Mouse (Mus musculus) ES-CJ7 (cell line): ENCODE data around the gene Vmac.

ENCODE experiments used
- DNase-seq: peaks from one replicate; pipeline ENCODE4 v3.0.0; 2011; ENCODE audit warnings: low read depth, low spot score

Gene Vmac

GRCm38 (mm10) chr17:56740118-56740787 is 22.4 kb upstream of the Vmac start:
- no peak for DNase-seq

DNA sequence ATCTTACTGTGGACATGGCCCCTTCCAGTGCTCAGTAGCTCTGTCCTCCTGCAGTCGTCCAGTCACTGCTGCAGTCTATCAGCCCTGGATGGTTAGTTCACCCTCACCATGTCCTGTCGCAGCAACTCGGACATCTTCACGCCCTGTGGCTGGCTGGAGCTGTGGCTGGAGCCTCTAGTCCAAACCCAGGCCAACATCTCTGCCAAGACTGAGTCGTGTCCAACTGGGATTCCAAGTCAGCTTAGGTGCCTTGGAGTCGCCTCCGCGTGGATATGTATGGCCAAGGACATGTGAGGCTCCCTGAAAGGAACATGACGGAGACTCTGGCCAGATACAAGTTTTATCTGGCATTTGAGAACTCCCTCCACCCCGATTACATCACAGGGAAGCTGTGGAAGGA is 20.4 kb upstream of the Vmac start:
- no peak for DNase-seq

GRCm38 (mm10) chr17:56736534-56736933 is 18.7 kb upstream of the Vmac start:
- peak; percentile 77 for DNase-seq

GRCm38 (mm10) chr17:56729656-56730055 is 11.8 kb upstream of the Vmac start:
- no peak for DNase-seq

DNA sequence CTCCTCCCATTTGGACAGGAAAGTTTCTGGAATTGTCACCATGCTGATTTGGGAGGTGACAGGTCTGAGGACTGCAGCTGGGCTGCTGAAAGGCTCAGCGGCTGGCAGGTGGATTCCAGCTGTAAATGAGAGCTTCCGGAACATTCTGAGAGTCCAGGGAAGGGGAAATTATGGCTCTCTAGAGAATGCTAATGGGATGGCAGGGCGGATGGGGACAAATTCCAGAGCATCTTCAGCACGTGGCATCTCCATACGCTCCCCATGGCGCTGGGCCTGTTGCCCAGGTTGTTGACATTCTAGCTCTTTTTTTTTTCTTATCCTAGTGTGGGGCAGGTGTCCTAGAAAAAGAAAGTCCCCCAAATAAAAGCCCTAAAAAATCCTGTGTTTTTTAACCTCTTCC is 11.3 kb upstream of the Vmac start:
- no peak for DNase-seq

GRCm38 (mm10) chr17:56728117-56728516 is 10.3 kb upstream of the Vmac start:
- DNase-seq: no peak

- peak; percentile 80 for DNase-seq
Observed at GRCm38 (mm10) chr17:56727659-56728058, 9.8 kb upstream of the Vmac start.

GRCm38 (mm10) chr17:56727029-56727649 is 9.3 kb upstream of the Vmac start:
- no peak for DNase-seq

GRCm38 (mm10) chr17:56723419-56724161 is 5.8 kb upstream of the Vmac start:
- peak; percentile 42 for DNase-seq

- no peak for DNase-seq
Observed at GRCm38 (mm10) chr17:56722441-56722840, 4.6 kb upstream of the Vmac start.

DNA sequence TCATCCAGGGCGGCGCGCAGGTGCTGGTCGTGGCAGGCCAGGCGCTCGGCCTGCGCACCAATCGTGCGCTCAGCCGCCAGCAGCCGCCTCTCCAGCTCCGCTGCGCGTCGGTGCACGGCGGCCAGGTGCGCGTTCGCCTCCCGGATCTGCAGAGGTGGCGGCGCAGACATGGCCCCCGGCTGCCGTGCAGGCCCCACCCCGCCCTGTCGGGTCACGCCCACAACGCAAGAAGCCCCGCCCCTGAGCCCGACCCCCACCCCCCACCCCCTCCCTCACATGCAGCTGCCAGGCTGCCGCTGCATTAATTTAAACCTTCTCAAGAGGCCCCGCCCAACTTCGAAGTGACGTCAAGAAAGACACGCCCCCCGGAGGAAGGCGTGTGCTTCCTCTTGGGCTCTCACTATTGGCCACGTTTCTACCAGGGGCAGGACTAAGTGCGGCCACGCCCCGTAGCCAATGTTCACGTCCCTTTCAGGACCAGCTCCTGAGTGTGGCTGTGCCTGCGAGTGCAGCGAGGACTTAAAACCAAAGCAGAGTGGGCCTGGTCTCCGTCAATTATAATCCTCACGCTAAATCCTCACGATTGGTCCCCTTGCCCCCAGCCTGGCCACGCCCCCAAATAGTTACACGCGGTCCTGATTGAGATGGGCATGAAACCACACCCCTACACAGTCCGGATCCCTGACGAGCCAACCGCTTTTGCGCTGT is 1.0 kb downstream of the Vmac start:
- peak; percentile 99 for DNase-seq

GRCm38 (mm10) chr17:56715914-56716654 is 1.7 kb downstream of the Vmac start:
- DNase-seq: peak; percentile 21

DNA sequence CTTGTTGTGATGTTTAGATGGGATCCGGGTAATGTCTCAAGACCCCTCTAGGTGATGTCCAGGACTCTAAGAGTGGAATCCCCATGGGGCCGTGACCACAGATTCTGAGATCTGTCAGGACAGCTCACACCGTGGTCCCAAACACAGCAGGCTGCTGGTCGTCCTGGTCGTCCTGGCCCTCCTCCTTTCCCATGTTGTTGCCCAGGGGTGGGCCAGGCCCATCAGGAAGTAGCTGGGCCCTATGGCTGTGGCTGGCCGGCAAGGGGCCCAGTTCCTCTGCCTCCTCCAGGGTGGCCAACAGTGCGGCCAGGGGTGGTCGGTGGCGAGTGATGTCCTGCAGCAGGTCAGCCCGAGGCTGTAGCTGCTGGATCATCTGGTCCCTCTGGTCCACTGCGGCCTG is 2.5 kb downstream of the Vmac start:
- no peak for DNase-seq

GRCm38 (mm10) chr17:56709708-56710107 is 8.1 kb downstream of the Vmac start:
- peak; percentile 62 for DNase-seq

DNA sequence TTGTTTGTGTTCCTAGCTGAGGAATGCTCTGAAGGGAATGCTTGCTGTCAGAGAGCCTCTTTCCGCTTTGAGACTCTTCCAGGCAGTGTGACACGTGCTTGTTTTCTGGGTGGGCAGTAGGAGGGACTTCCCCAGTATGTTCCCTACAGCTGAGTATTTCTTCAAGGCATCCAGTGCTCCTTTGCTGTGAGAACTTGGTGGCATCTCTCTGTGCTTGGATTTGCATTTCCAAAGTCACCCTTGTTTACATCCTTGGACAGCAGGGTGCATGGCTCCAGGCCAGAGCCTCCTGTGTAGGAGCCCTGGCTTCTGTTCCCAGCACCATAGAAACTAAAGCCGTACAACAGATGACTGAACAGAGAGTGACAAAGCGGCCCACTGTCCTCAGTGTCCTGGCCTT is 9.1 kb downstream of the Vmac start:
- DNase-seq: peak; percentile 41

- no peak for DNase-seq
Observed at GRCm38 (mm10) chr17:56706515-56706914, 11.3 kb downstream of the Vmac start.

GRCm38 (mm10) chr17:56703038-56703437 is 14.8 kb downstream of the Vmac start:
- no peak for DNase-seq

DNA sequence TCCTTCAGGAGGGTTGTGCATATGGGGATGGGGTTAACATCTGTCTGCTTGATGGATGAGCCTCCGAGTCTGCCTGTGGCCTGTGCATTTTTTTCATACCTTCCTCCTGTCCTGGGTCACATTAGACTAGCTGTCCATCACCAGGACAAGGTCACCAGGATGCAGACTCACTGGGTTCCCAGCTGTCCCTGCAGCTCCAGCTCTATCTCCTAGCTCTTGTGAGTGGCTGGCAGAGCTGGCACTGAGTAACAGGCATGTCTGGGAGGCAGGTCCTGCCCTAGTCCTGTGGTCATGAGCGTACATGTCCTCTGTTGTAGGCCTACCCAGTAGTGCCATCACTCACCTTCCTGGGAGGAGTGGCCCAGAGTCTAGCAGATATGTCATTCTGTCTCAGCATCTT is 17.4 kb downstream of the Vmac start:
- no peak for DNase-seq

DNA sequence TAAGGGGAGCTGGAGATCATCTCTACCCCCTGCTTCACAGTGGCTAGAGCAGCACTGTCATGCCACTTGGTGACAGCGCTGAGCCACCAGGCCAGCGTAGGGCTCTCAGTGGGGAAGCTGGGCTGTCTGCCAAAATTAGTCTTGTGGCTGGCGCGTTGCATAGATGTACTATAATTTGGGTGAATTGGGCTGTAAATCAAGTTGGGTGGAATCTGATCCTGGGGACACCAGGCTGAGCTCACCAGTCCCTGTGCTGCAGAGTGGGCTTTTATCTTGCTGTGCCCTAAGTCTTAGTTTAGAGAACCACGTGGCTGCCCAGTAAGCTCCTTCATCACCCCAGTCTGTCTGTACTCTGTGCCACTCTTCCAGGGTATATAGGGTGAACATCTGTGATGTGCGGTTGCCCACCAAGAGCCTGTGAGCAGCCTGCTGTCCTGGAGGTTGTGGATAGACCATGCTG is 23.9 kb downstream of the Vmac start:
- no peak for DNase-seq

GRCm38 (mm10) chr17:56693395-56693794 is 24.4 kb downstream of the Vmac start:
- DNase-seq: no peak

DNA sequence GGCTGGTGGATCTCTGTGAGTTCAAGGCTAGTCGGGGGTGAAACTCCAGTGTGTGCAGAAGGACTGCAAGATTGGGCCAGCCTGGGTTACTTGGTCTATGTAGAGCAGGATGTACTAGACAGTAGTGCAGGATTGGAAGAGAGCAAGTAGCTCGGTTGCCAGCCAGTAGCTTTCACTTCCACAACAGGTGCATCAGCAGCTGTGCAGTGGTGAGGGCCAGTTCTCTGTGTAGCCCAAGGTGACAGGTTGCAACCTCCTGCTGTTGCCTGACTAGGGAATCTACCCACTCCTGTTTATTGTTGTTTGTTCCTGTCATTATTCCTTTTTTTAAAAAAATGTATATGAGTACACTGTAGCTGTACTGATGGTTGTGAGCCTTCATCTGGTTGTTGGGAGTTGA is 29.1 kb downstream of the Vmac start:
- DNase-seq: no peak
